Mouse (Mus musculus): Measurements from ENCODE around the gene Prss40. TPM values are rescaled to one million over a fixed set of nuclear protein-coding genes. Genes with fewer than 3 reads are reported as not detected.

Gene Prss40
- polyA plus RNA-seq (2012; rRNA removed) = not detected in 2 replicates

GRCm38 (mm10) chr1:34560843-34561242 lies at the start of gene Prss40:
Gene Prss40, minus strand, starts transcription at chr1:34560943.

GRCm38 (mm10) chr1:34578851-34579781 lies 18.4 kb upstream of the Prss40 start, which contains the start of gene Amer3:
Gene Amer3, plus strand, starts transcription at chr1:34579657.

GRCm38 (mm10) chr1:34535043-34535698 lies 25.6 kb downstream of the Prss40 start, which contains the start of gene Cfc1:
Gene Cfc1, plus strand, starts transcription at chr1:34535648.

Other genes starting within 250 kb of the Prss40 start
- gene Ccdc115, start 121.3 kb downstream of the Prss40 start, polyA plus RNA-seq (2012; rRNA removed) = 50.4 and 53.5 TPM in 2 replicates
- 48.4 and 52.0 TPM in 2 replicates for gene Imp4, start 121.1 kb downstream of the Prss40 start, polyA plus RNA-seq (2012; rRNA removed)
- gene Ptpn18, start 101.2 kb downstream of the Prss40 start, polyA plus RNA-seq (2012; rRNA removed) = 8.2 and 9.4 TPM in 2 replicates
- gene Prss39, start 62.5 kb downstream of the Prss40 start, polyA plus RNA-seq (2012; rRNA removed) = 0.04 TPM in 1 of 2 replicates, not detected in the other
- gene Cfc1, start 25.3 kb downstream of the Prss40 start, polyA plus RNA-seq (2012; rRNA removed) = 0.06 TPM in 1 of 2 replicates, not detected in the other
- gene Amer3, start 18.7 kb upstream of the Prss40 start, polyA plus RNA-seq (2012; rRNA removed) = 2.1 and 2.3 TPM in 2 replicates

All from central nervous system, embryonic 11.5 days (tissue).